8 mouse cellular contexts compared by ENCODE assay signal in genomic region chr19:11044996-11045711, GRCm38 (mm10). TPM values are rescaled to one million over a fixed set of nuclear protein-coding genes. Genes with fewer than 3 reads are reported as not detected.
DNase-seq lines count a peak whose midpoint lies in the region; ATAC-seq and TF ChIP-seq lines count a peak whose summit lies in the region.

No protein-coding gene starts in this region.

- TF ChIP-seq CTCF in E14TG2a.4 (conservative IDR thresholded peaks at IDR 0.05; ENCODE audit: low read length) = no peak; the same call in 1 of the 2 replicates
- peak; percentile 79 for TF ChIP-seq CTCF in layer of hippocampus, adult 2 months (conservative IDR thresholded peaks at IDR 0.05)

- H3K9me3 ChIP-seq in E14TG2a.4 (ENCODE audit: low read length) = peaks cover 4% of the 10 kb centered on the region; the same call in 1 of the 2 replicates
- no peaks in the 10 kb centered on the region for H3K9me3 ChIP-seq in forebrain, embryonic 14.5 days (replicated peaks; ENCODE audit: control insufficient read depth, low read length)

- no peaks in the 10 kb centered on the region for H3K36me3 ChIP-seq in E14TG2a.4 (ENCODE audit: insufficient read depth, low read length)
- no peaks in the 10 kb centered on the region for H3K36me3 ChIP-seq in forebrain, embryonic 14.5 days (ENCODE audit: control insufficient read depth, insufficient read depth, low read length)

- H3K4me1 ChIP-seq in E14TG2a.4 (replicated peaks; ENCODE audit: low read depth, low read length) = peaks cover 11% of the 10 kb centered on the region
- H3K4me1 ChIP-seq in forebrain, embryonic 14.5 days (ENCODE audit: control insufficient read depth, insufficient read depth, low read length) = no peaks in the 10 kb centered on the region

- peak overlapping the region; percentile 54 for H3K4me2 ChIP-seq in forebrain, embryonic 14.5 days (ENCODE audit: low read length)

- no peak overlapping the region for H3K27ac ChIP-seq in forebrain, embryonic 14.5 days (ENCODE audit: low read depth, low read length)
- no peak overlapping the region for H3K27ac ChIP-seq in layer of hippocampus, adult 2 months

- peaks cover 17% of the 10 kb centered on the region for H3K27me3 ChIP-seq in E14TG2a.4 (ENCODE audit: insufficient read depth, low read length)
- 0 out of 2 replicates have a peak, but pooled peaks cover 3% of the 10 kb centered on the region for H3K27me3 ChIP-seq in forebrain, embryonic 14.5 days (replicated peaks; ENCODE audit: control insufficient read depth, insufficient read depth, low read length)

- 0 out of 2 replicates have a peak overlapping the region, but pooled peaks have one; percentile 32 for H3K4me3 ChIP-seq in E14TG2a.4 (replicated peaks; ENCODE audit: low read length)
- peak overlapping the region; percentile 31 for H3K4me3 ChIP-seq in forebrain, embryonic 14.5 days (ENCODE audit: low read depth, low read length)
- peak overlapping the region; percentile 43 for H3K4me3 ChIP-seq in layer of hippocampus, adult 2 months

- ATAC-seq in forebrain, embryonic 14.5 days = peak; percentile 99

- peak overlapping the region; percentile 35; the same call in 1 of the 2 replicates for H3K9ac ChIP-seq in forebrain, embryonic 14.5 days (ENCODE audit: low read length)

- 6% methylated on average over 40 of the region's 40 CpGs for WGBS in forebrain, embryonic 14.5 days

- intact Hi-C loops in heart, postnatal 36 days (cut with DNase I) = no loop called here

- DNase-seq in adrenal gland, postnatal 25 days = peak; percentile 59
- peak; percentile 64 for DNase-seq in forebrain, embryonic 14.5 days (ENCODE audit: low spot score)
- peak; percentile 69 to 73 for DNase-seq in heart, postnatal 36 days
- DNase-seq in layer of hippocampus, adult 2 months (ENCODE audit: low spot score in 2 of 2) = peak in 1 of 2 experiments; percentile 33
- DNase-seq in lung, postnatal 10 days = peak; percentile 67
- peak; percentile 68 for DNase-seq in ovary, postnatal 36 days (ENCODE audit: low spot score)
- peak; percentile 78 for DNase-seq in thymus, postnatal 14 days

RNA-seq across cellular contexts. Expression of gene Ms4a18, which starts 27.3 kb away (rescaled TPM):
- not detected in 2 replicates for total RNA-seq in adrenal gland, postnatal 25 days (2021)
- polyA plus RNA-seq in forebrain, embryonic 14.5 days (2014; fragmentation: Nextera tagmentation; extraction: Ambion mirVana) = not detected in 2 replicates
- not detected for total RNA-seq in heart, postnatal 36 days (2021)
- not detected for total RNA-seq in layer of hippocampus, adult 2 months (2021)

RNA-seq across cellular contexts. Expression of gene Ms4a8a, which starts 35.7 kb away (rescaled TPM):
- total RNA-seq in adrenal gland, postnatal 25 days (2021) = 0.90 and 0.94 TPM in 2 replicates
- polyA plus RNA-seq in forebrain, embryonic 14.5 days (2014; fragmentation: Nextera tagmentation; extraction: Ambion mirVana) = not detected in 2 replicates
- total RNA-seq in heart, postnatal 36 days (2021) = 1 to 10 TPM; 1.2 to 3.3 TPM
- total RNA-seq in layer of hippocampus, adult 2 months (2021) = under 1 TPM in 1 of 2 experiments, not detected in 1; 0.36 TPM

RNA-seq across cellular contexts. Expression of gene Ms4a15, which starts 52.1 kb away (rescaled TPM):
- not detected in 2 replicates for total RNA-seq in adrenal gland, postnatal 25 days (2021)
- 0.25 TPM in 1 of 2 replicates, not detected in the other for polyA plus RNA-seq in forebrain, embryonic 14.5 days (2014; fragmentation: Nextera tagmentation; extraction: Ambion mirVana)
- total RNA-seq in heart, postnatal 36 days (2021) = not detected
- not detected for total RNA-seq in layer of hippocampus, adult 2 months (2021)
